Mouse (Mus musculus): ENCODE results near the gene Chrna4.

The Chrna4 gene

DNA sequence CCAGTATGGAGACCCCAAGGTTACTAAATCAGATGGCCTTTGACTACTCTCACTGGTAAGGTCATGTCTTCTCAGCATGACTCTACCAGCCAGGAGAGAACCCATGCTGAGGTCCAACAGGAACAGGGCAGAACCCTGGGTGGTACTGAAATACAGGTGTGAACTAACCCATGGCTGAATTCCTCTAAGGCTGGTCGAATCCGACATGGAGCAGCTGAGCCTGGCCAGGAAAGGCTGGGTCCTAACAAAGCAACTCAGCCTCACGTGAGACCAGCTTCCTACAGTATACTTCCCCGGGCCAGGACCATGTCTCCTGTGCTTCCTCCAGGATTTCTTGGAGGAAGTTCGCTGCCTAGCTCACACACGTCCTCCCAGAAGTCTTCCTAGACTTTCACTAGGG, 6.8 kb downstream of the Chrna4 start:
- DNase-seq (ENCODE audit: low spot score in 2 of 2), result no peak

DNA sequence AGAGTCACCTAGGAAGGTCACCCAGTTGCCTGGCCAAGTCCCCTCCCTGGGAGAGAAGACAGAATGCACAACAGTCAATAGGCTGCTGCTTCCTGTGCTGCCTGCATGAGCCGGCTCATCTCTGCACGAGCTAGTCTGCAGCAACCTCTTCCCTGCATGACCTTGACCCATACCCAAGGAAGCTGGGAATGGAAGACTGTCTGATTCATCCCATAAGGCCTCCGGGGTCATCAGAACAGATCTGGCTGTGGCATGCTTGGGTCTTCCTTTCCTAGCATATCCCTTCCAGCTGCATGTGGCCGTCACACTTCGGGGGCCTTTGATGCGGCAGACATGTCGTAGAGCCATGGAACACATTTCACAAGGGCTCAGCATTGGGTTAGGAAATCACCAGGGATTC, 8.2 kb downstream of the Chrna4 start:
- DNase-seq (ENCODE audit: low spot score in 2 of 2), result no peak

DNA sequence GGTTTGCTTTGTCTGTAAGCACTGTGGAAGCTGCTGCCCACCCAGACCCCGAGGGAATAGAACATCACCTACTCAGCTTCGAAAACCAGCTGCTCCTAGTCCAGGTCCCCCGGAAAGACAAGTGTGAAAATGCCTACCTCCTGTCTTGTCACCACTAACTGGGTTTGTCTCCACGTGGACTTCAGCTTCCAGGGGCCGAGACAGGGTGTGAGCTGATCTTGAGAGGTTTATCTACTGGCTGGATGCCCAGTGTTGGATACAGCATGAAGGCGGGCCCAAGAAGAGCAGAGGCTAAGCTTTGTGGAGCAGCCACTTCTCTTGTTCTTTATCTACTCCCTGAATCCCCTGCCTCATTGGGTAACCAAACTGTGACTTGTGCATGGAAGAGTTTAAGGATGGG, 10.0 kb downstream of the Chrna4 start:
- no peak for DNase-seq (ENCODE audit: low spot score in 2 of 2)

DNA sequence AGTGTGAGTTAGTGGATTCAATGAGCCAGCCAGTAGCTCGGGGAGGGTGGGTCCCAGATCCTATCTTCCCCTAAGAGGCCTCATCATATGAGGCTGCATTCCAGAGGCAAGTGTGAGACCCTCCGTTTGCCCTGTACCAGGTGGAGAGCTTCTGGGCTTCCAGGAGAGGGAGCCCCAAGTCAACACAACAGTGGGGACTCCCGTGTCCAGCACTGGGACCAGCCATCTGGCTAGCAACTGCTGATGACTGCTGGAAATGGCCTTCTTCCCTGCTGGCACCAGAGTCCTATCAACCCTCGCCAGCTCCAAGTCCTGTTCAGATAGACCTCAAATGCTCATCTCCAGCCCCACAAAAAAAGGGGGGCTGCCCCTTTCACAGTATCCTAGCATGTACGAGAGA, 10.9 kb downstream of the Chrna4 start:
- no peak for DNase-seq (ENCODE audit: low spot score in 2 of 2)

DNA sequence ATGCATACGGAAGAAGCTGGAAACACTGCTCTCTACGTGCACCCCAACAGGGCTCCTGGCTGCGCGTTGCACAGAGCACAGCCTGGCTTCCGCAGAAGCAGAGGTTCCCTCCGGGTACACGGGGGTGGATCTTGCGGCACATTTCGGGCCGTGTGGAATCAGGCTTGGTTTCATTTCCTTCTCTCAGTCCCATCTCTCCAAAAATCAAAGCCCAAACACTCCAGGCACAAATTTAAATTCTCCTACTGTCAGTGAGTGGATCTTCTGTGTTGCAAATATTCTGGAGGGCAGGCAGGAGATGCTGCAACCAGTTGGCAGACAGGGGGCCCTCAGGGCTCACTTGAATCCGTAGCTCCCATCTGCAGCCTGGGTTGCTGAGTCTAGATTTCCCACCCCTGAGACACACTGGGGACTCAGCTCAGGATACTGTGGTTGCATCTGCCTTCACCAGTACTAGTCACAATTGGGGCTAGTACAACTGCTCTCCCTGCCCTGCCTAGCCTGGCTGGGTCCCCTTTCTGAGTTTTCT, 11.9 kb downstream of the Chrna4 start:
- no peak for DNase-seq (ENCODE audit: low spot score in 2 of 2)

DNA sequence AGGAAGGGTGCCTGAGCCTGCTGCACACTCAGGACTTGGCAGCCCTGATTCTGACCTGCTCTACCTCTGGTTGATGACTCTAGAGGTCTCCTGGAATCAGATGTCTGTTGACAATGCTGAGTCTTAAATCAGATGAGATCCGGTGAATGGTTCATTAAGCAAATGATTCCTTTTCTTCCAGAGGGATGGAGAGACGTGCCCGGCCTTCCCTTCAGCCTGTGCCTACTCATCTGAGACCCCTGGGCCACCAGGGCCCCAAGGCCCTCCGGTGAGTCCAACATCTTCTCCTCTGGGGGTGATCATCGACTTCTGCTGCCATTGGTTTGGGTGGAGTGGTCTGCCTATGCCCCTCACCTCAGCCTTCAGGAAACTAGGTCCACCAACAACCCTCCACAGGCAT, 35.0 kb downstream of the Chrna4 start:
- DNase-seq (ENCODE audit: low spot score in 2 of 2), result no peak

DNA sequence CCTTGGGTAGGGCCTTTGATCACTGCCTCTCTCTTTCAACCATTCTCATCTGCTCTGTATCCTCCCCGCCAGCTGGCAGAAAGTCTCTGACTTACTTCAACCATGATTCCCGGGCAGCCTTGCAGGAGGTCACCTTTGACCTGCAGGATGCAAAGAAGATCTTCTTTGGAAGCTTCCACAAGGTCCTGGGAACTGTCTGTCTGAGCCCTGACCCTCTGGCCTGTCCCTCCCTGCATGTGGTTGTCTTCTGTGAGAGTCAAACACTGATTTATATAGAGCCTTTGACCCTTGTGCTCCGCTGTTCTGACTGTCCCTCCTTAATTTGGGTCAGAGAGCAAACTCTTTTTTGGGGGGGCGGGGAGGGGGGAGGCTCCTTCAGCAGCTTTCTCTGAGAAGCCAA, 36.3 kb downstream of the Chrna4 start:
- no peak for DNase-seq (ENCODE audit: low spot score in 2 of 2)

DNA sequence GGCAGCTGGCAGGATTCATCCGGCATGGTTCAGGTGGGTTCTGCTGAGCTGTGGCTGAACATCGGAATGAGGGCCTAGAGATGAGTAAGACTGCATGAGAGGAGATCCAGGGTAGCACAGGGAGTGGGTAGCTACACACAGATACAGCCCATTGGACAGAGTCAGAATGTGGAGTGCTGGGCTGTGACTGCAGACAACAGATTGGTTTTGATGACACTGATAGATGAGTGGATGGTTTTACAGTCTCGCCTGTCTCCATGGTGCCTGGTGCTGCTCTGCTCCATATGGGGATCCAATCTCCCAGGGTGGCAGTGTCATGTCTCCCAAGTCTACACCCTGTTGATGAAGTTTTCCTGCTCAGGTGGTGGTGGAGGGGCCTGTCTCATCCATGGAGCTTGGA, 46.4 kb downstream of the Chrna4 start:
- no peak for DNase-seq (ENCODE audit: low spot score in 2 of 2)

DNA sequence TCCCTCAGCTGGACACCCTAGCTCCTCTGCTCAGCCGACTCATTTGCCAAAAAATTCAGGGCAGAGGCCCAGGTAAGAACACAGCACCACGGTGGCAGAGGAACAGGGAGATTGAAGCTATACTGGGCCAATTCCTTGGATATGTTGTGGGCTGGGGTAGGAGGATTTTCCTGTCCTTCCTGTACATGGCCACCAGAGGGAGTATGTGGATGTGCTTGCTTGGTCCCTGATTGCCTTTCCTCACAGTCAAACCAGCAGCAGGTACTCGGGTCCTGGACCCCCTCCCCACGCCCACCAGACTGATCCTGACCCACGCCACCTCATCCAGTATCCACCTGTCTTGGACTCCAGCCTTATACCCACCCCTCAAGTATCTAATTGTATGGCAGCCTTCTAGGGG, 46.9 kb downstream of the Chrna4 start:
- peak in 1 of 2 experiments; percentile 33 for DNase-seq (ENCODE audit: low spot score in 2 of 2)

DNA sequence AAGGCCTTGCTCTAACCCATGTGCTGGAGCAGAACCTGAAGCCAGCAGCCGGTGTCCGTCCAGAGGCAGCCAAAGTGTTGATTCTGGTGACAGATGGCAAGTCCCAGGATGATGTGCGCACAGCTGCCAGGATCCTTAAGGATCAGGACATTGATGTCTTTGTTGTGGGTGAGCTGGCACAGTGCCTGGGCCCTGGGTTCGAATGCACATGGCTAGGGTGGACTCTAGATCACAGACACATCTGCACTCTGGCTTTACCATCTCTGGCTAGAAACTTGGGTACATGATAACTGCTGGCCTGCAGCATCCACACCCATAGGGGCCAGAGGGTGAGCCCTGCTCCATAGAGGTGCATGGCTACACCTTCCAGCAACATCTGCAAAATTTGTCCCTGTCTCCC, 47.9 kb downstream of the Chrna4 start:
- DNase-seq (ENCODE audit: low spot score in 2 of 2), result no peak

DNA sequence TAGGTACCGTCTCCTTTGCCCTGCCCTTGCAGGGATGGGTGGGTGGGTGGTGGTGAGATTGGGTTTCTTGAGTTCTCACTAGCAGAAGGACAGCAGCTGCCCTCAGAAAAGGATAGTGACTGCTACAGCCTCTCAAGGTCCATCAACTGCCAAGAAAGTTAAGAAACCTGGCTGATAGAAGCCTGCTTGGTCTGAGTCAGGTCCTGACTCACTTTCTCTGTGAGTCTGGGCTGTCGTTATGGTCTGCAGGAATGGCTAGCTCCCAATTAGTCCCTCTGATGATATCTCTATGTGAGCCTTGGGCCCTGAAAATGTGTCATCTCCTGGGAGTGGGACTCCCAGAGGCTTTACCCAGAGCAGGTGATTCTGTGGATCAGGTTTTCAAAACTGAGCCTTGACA, 49.0 kb downstream of the Chrna4 start:
- DNase-seq (ENCODE audit: low spot score in 2 of 2), result no peak

DNA sequence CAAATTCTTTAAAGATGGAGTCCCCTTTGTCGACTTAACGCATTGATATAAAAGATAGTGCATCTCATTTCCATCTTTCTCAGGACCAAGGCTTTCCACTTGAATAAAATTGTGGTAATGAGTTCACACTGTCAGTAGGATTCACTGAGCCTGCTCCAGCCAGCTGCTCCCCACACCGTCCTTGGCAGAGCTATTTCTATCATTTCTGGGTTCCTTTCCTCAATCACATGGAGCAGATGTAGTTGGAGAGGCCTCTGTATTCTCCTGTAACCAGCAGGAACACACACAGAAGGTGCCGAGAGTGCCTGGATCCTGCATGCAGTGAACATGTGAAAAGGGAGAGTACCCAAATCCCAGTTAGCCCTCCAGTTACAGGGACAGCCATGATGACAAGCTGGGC, 53.0 kb downstream of the Chrna4 start:
- no peak for DNase-seq (ENCODE audit: low spot score in 2 of 2)

DNA sequence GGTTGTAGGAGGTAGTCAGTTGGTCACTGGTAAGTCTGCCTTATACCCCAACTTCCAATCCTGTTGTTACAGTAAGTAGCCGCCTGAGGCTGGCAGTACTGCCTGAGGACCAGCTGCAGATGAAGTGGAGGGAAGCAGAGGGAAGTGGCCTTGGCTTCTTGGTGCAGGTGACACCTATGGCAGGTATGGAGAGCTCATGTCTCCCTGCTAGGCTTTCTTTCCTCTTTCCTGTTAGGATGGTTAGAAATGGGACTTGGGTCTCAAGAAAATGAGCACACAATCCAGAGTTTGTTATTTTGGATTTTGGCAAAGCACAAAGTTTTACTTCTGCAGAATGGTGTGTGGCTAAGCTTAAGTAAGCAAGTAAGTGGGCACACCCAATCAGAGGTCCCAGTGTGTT, 54.4 kb downstream of the Chrna4 start:
- no peak for DNase-seq (ENCODE audit: low spot score in 2 of 2)

DNA sequence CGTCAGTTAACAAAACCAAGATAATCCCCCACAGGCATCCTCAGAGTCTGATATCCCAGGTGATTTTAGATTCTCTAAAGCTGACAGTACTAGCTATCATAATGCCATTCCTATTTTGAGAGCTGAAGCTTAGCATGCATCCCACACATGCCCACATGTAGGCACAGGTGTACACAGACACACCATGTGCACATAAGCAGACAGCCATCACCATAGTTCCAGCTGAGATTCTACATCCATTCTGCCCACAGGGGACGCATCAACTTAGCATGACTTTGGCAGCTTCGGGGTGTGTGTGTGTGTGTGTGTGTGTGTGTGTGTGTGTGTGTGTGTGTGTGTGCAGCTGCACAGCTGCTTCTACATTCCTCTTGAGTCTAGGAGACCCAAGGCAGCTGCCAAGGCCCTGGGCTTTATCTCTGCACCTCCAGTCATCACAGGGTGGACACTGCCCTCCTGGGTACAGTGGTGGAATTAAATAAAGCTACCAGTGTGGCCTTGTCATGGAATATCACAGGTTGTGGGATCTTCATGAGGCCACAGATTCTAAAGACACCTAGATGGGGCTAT, 54.9 kb downstream of the Chrna4 start:
- DNase-seq (ENCODE audit: low spot score in 2 of 2), result no peak

DNA sequence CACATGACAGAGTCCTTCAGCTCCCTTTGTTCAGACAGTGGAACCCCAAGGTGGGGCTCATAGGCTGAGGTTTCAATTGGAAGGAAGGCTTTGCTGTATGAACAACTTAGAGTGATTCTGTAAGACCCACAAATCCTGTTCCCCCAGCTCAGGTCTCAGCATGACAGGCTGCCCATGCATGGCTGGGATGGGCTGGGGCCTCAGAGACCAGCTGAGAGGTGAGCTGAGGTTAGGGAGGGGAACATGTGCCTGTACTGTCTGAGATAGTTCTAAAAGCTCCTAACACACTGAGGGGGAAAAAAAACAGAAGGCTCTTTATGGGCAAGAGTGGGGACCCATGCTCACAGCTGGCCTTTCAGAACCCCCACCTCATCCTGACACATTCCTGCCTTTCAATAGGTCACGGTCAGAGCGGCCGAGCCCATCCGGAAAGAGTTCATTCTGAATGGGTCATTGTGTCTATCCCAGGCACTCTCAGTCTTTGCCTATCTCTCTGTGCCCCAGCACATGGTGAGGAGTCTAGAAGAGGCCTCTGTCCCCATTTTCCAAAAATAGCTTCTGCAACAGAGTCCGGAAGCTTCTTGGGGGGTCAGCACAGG, 55.8 kb downstream of the Chrna4 start:
- no peak for DNase-seq (ENCODE audit: low spot score in 2 of 2)

DNA sequence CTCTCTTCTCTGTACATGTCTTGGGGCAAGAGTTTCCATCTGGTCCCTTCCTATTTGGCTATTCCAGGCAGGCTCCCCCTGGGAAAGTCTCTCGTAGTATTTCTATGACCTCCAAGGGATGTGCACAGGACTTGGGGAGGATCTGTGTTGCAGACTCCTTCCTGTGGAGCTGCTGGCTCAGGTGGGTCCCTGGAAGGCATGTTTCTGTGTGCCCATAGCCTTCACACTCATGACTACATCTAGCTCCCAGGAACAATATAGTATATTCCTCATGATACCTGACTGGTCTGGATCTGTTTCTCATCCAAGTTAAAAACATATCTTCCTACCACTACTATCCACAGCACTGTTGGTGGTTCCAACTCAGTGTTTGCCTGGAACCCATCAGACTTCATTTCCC, 56.3 kb downstream of the Chrna4 start:
- no peak for DNase-seq (ENCODE audit: low spot score in 2 of 2)

DNA sequence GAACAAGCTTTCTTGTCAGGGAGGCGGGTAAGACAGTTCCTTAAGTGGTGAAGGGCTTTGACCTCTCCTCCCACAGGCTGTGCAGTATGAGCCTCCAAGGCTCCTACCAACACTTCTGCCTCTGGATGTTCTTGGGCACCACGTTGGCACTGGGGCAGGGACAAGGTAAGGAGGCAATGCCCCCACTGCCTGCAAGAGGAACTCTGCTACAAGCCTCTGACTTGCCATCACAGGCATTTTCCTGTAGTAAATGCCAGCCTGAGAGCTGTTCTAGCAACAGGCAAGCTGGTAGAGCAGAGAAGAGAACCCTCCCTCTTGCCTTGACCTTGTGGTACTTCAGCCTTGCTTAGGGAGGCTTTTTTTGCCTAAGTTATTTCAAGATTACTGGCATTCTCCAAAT, 56.9 kb downstream of the Chrna4 start, which contains the start of gene Col20a1:
Gene Col20a1 (plus strand): TSS at position 87 of the 400 bp plus-strand sequence.
- DNase-seq (ENCODE audit: low spot score in 2 of 2), result no peak

DNA sequence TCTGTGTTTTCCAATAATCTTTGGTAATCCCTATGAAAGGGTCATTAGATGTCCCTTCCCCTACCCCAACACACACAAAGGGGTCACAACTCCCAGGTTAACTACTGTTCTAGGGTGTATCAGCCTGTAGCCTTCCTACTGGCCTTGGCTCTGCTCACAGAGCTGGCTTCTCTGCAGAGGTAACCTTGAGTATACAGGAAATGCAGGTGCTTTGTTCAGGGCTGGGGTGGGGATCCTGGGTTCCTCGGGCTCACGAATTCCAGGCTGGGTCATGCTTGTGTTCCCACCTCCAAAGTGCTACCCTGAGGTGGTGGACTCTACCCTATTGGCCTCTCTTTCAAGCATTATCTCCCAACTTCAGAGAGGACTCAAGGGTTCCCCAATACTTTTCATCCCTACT, 57.7 kb downstream of the Chrna4 start:
- no peak for DNase-seq (ENCODE audit: low spot score in 2 of 2)

DNA sequence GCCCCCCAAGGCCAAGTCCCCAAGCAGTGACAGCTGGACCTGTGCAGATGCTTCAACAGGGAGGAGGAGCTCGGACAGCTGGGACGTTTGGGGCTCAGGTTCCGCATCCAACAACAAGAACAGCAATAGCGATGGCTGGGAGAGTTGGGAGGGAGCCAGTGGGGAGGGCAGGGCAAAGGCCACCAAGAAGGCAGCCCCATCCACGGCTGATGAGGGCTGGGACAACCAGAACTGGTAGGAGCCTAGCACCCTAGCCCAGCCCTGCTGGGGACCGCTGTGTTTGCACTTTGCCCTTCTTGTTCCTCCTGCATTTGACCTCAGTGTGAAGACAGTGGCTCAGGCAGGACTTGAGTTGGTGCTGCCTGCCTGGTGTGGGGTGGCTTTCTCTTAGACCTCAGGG, 62.2 kb downstream of the Chrna4 start:
- DNase-seq (ENCODE audit: low spot score in 2 of 2), result no peak

Measured in spleen, postnatal 10 days (tissue).